Mouse (Mus musculus): ENCODE data around the gene Tcf7l2.

DNA sequence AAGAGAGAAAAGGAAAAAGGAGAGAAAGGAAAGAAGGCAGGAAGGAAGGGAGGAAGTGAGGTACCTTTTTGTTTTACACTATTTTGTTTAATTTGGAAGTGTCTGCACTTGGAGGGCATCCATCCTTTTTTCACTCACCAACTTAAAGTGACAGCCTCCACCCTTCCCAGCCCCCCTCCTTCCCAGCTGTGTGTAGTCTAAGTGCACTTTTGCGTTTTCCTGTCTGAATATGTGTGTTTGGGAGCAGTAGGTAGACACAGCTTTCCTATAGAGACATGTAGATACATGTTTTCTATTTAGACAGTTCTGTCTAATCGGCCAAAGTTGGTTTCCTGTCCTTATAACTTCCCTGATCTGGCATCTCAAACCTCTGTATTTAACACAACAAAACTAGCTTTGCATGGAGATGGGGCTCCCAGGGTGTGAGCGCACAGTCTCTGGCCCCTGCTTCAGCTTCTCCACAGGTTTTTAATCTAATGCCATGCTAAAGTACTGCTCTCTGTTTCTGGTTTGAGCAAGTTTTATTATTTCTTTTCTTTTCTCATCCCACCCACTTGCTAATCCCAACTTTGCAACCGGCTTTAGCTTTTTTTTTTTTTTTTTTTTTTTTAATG, 154.3 kb downstream of the Tcf7l2 start:
- TF ChIP-seq GATA1 (IDR thresholded peaks at IDR 0.05; ENCODE audit: low read length) (no peak), TAL1 (IDR thresholded peaks at IDR 0.05; ENCODE audit: low read length) (no peak)
